Mouse (Mus musculus) lung, postnatal 0 days (tissue): ENCODE data around the gene Fam196b. TPM values are rescaled to one million over a fixed set of nuclear protein-coding genes. Genes with fewer than 3 reads are reported as not detected.

ENCODE experiments used
- ATAC-seq: fragments of 200-750 bp; cut with Nextera tagmentation; 2 replicates; pipeline ENCODE4 v1.8.0; 2017; ENCODE audit warnings: moderate library complexity
- DNase-seq: peaks from one replicate; pipeline ENCODE4 v3.0.0-alpha.2; 2016; ENCODE audit warnings: low spot score
- H3K27ac ChIP-seq: fragments of 300-500 bp; sonication (generic); 2 replicates; pipeline ENCODE4 v1.5.1; 2014; ENCODE audit warnings: antibody characterized with exemption, mild to moderate bottlenecking, low read length, mixed read lengths
- H3K27me3 ChIP-seq: fragments of 300-500 bp; sonication (generic); replicated peaks from 2 replicates; pipeline ENCODE4 v1.6.1; 2014; ENCODE audit warnings: low read length, mixed read lengths; ENCODE audit not compliant: insufficient read depth
- H3K36me3 ChIP-seq: fragments of 300-500 bp; sonication (generic); 2 replicates; pipeline ENCODE4 v1.6.1; 2014; ENCODE audit warnings: low read length, mixed read lengths; ENCODE audit not compliant: insufficient read depth
- H3K4me1 ChIP-seq: fragments of 300-500 bp; sonication (generic); 2 replicates; pipeline ENCODE4 v1.6.1; 2014; ENCODE audit warnings: antibody characterized with exemption, low read depth, low read length, mixed read lengths; ENCODE audit not compliant: insufficient read depth
- H3K4me2 ChIP-seq: fragments of 300-500 bp; sonication (generic); replicated peaks from 2 replicates; pipeline ENCODE4 v1.6.1; 2014; ENCODE audit warnings: low read depth, mild to moderate bottlenecking, low read length, moderate library complexity, mixed read lengths
- H3K4me3 ChIP-seq: fragments of 300-500 bp; sonication (generic); 2 replicates; pipeline ENCODE4 v1.5.1; 2014; ENCODE audit warnings: low read depth, low read length
- H3K9ac ChIP-seq: fragments of 300-500 bp; sonication (generic); replicated peaks from 2 replicates; pipeline ENCODE4 v1.6.1; 2014; ENCODE audit warnings: low read depth, mild to moderate bottlenecking
- H3K9me3 ChIP-seq: fragments of 300-500 bp; sonication (generic); 2 replicates; pipeline ENCODE4 v1.6.1; 2016; ENCODE audit warnings: low read length, mixed read lengths
- CTCF ChIP-seq: IDR thresholded peaks from 2 replicates; pipeline ENCODE4 v1.5.1; 2016; ENCODE audit warnings: antibody characterized with exemption, mild to moderate bottlenecking
- EP300 ChIP-seq: IDR thresholded peaks from 2 replicates; pipeline ENCODE4 v1.6.1; 2016; ENCODE audit warnings: antibody characterized with exemption, mild to moderate bottlenecking, control low read depth
- WGBS: fragments of 180-500 bp; shearing (Covaris S2); extraction: QIAGEN DNeasy Blood & Tissue Kit; methylation state at CpG from one replicate; pipeline ENCODE4 v1.1.7; 2014; 5-methylcytosine and 5-hydroxymethylcytosine counted together
- polyA plus RNA-seq: library from polyadenylated mRNA; unstranded; fragments of >200 nt; fragmentation: Nextera tagmentation; extraction: Ambion mirVana; gene quantifications from 2 replicates; pipeline ENCODE4 v1.2.1, GENCODE M21; 2015

Gene Fam196b
- polyA plus RNA-seq, 1 experiment from 2014 or later = 0.08 TPM

DNA sequence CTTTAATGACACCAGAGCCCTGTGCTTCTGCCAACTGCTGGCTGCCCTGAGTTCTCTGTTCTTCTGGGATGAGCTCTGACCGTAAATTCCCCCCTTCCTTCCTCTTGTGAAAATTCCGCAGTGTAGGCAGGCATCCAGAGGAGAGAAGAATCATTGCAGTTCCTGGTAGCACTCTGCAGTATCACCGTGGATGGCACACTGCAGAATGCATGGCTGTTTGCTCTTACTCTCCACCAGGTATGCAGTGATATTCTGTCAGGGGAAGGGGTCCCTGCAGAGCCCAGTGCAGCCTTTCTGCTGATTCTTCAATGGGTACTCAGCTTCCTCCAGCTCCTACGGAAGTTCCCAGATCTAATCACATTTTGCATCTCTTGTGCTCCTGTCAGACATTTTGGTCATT is 77.5 kb downstream of the Fam196b start:
- no peak overlapping the region for H3K9ac ChIP-seq
- ATAC-seq (no peak), DNase-seq (no peak)
- H3K4me2 ChIP-seq = no peak overlapping the region
- 47% methylated on average over 4 of the region's 4 CpGs for WGBS
- no peaks in the 10 kb centered on the region for H3K27me3 ChIP-seq
- no peaks in the 10 kb centered on the region for H3K36me3 ChIP-seq
- no peaks in the 10 kb centered on the region for H3K9me3 ChIP-seq
- H3K4me3 ChIP-seq = no peak overlapping the region
- H3K27ac ChIP-seq = no peak overlapping the region
- no peaks in the 10 kb centered on the region for H3K4me1 ChIP-seq
- no peak for TF ChIP-seq EP300

DNA sequence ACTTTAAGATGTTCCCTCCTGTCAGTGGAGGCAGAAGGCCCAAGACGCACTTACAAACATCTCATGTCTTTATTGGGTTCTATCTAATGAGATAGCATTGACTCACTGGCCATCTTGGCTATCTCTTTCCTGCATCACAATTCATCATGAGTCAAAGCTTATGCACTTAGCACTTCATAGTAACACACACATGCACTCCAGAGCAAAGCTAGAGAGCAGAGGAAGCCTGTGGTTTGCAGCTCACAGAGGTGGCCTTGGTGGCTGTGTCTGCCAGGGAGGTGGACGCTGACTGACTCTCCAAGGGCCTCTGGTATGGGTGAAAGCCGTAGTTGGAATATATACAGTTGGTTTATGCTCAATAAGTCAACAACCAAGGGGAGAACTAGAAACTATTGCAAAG is 81.2 kb downstream of the Fam196b start:
- no peak overlapping the region for H3K27ac ChIP-seq
- no peak overlapping the region for H3K9ac ChIP-seq
- no peak overlapping the region for H3K4me2 ChIP-seq
- H3K36me3 ChIP-seq = no peaks in the 10 kb centered on the region
- ATAC-seq = no peak
- no peak for TF ChIP-seq CTCF
- TF ChIP-seq EP300 = no peak
- DNase-seq = no peak
- no peak overlapping the region for H3K4me3 ChIP-seq
- no peaks in the 10 kb centered on the region for H3K27me3 ChIP-seq
- WGBS = 74% methylated on average over 3 of the region's 3 CpGs
- H3K9me3 ChIP-seq = no peaks in the 10 kb centered on the region
- no peaks in the 10 kb centered on the region for H3K4me1 ChIP-seq

DNA sequence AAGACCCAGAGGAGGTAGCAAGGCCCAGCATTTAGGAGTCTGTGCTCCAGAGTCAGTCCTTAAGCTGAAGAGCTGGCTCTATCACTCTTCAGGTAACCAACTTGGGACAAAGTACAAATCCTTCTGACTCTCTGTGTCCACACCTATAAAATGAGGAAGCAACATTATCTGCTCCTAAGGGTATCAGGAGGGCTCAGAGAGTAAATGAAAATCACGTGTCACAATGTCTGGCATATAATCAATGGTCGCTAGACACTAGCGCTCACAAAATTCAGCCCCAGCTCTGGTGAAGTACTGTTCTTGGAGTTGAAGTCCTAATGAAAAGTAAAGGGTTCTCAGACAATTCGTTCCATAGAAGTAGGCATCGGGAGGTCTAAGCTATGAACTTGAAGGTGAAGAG is 83.0 kb downstream of the Fam196b start:
- ATAC-seq (no peak), DNase-seq (no peak)
- Histone ChIP-seq H3K4me2 (no peak overlapping the region), H3K9ac (no peak overlapping the region), H3K4me3 (no peak overlapping the region), H3K36me3 (no peaks in the 10 kb centered on the region), H3K9me3 (no peaks in the 10 kb centered on the region), H3K4me1 (no peaks in the 10 kb centered on the region), H3K27me3 (no peaks in the 10 kb centered on the region), H3K27ac (no peak overlapping the region)
- 92% methylated on average over 5 of the region's 5 CpGs for WGBS
- no peak for TF ChIP-seq CTCF
- TF ChIP-seq EP300 = no peak

- H3K4me2 ChIP-seq = no peak overlapping the region
- DNase-seq = no peak
- H3K4me1 ChIP-seq = no peaks in the 10 kb centered on the region
- H3K27me3 ChIP-seq = no peaks in the 10 kb centered on the region
- H3K27ac ChIP-seq = no peak overlapping the region
- 59% methylated on average over 2 of the region's 2 CpGs for WGBS
- H3K9me3 ChIP-seq = no peaks in the 10 kb centered on the region
- no peak overlapping the region for H3K9ac ChIP-seq
- no peak overlapping the region for H3K4me3 ChIP-seq
- TF ChIP-seq EP300 (no peak), CTCF (no peak)
- no peaks in the 10 kb centered on the region for H3K36me3 ChIP-seq
- no peak for ATAC-seq
Observed at GRCm38 (mm10) chr11:34398555-34398954, 83.9 kb downstream of the Fam196b start.

- DNase-seq (no peak), ATAC-seq (no peak)
- H3K36me3 ChIP-seq = no peaks in the 10 kb centered on the region
- no peak overlapping the region for H3K27ac ChIP-seq
- H3K4me2 ChIP-seq = no peak overlapping the region
- H3K9me3 ChIP-seq = no peaks in the 10 kb centered on the region
- TF ChIP-seq EP300 = no peak
- TF ChIP-seq CTCF = no peak
- no peak overlapping the region for H3K9ac ChIP-seq
- H3K4me1 ChIP-seq = no peaks in the 10 kb centered on the region
- H3K27me3 ChIP-seq = no peaks in the 10 kb centered on the region
- 89% methylated on average over 8 of the region's 8 CpGs for WGBS
- H3K4me3 ChIP-seq = no peak overlapping the region
Observed at GRCm38 (mm10) chr11:34401343-34401742, 86.7 kb downstream of the Fam196b start.

DNA sequence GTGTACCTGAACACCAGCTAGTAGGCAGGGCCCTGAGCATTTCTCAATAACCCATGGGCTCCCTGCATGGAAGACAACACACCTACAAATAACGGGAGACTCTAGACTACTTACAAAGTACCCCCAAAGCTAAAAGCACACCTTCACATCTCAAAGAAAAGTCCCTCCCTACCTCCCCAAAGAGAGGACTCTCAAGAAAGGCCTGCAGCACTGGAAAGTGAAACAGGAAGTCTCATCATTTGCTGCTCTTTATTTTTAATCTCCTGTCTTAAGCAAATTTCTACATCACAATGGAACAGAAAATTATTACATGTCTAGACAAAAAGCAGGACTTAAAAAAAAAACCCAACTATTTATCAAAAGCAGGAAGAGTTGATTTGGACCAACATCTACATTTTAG is 90.7 kb downstream of the Fam196b start:
- TF ChIP-seq EP300 = no peak
- no peak for TF ChIP-seq CTCF
- Histone ChIP-seq H3K4me1 (no peaks in the 10 kb centered on the region), H3K27ac (no peak overlapping the region), H3K9ac (no peak overlapping the region), H3K9me3 (no peaks in the 10 kb centered on the region), H3K4me2 (no peak overlapping the region), H3K4me3 (no peak overlapping the region), H3K36me3 (no peaks in the 10 kb centered on the region), H3K27me3 (no peaks in the 10 kb centered on the region)
- DNase-seq = no peak
- 58% methylated on average over 1 of the region's 1 CpGs for WGBS
- no peak for ATAC-seq

DNA sequence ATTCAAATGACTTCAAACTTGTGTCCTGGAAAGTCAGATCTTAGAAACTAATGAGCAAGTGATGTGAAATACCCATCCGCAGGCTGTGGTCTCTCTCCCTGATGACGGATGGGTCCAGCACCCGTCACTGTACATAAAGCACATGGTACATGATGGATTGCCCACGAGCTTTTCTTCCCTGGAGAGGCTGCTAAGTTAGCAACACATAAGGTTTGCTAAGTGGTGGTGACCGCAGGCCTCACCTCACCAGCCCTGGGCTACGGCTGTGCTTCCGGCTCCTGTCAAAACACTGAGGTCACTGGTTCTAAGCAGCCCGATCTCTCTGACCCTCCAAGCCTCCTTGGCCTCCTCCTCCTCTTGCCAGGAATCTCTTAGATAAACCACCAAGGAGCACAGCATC is 91.7 kb downstream of the Fam196b start:
- no peak overlapping the region for H3K4me2 ChIP-seq
- H3K9ac ChIP-seq = no peak overlapping the region
- H3K27me3 ChIP-seq = no peaks in the 10 kb centered on the region
- DNase-seq = no peak
- H3K36me3 ChIP-seq = no peaks in the 10 kb centered on the region
- no peak for ATAC-seq
- H3K9me3 ChIP-seq = no peaks in the 10 kb centered on the region
- H3K27ac ChIP-seq = no peak overlapping the region
- TF ChIP-seq EP300 = no peak
- no peak for TF ChIP-seq CTCF
- no peak overlapping the region for H3K4me3 ChIP-seq
- 32% methylated on average over 8 of the region's 8 CpGs for WGBS
- no peaks in the 10 kb centered on the region for H3K4me1 ChIP-seq
